Comparison of ENCODE assay signal across 17 mouse cellular contexts in genomic region chr10:120252800-120253199, GRCm38 (mm10). TPM values are rescaled to one million over a fixed set of nuclear protein-coding genes. Genes with fewer than 3 reads are reported as not detected.
DNase-seq lines count a peak whose midpoint lies in the region; ATAC-seq and TF ChIP-seq lines count a peak whose summit lies in the region.
"Had no signal": no experiment of that assay in that cellular context is flagged by ENCODE, and none has a peak within 500 bp of the region (broad histone marks: within the 10 kb centered on the region; RNA-seq: fewer than 3 reads in every experiment).

No protein-coding gene starts in this region.

- H3K4me3 ChIP-seq in kidney, embryonic 14.5 days (ENCODE audit: low read length) = no peak overlapping the region
- H3K4me3 ChIP-seq in midbrain, postnatal 0 days (ENCODE audit: low read depth, low read length) = no peak overlapping the region
- no peak overlapping the region for H3K4me3 ChIP-seq in midbrain, embryonic 14.5 days (replicated peaks; ENCODE audit: low read depth, low read length)
- H3K4me3 ChIP-seq: forebrain, embryonic 10.5 days; midbrain, embryonic 13.5 days; neural tube, embryonic 12.5 days; stomach, embryonic 15.5 days had no signal

- H3K36me3 ChIP-seq in kidney, embryonic 14.5 days (ENCODE audit: control insufficient read depth, insufficient read depth, low read length) = no peaks in the 10 kb centered on the region
- H3K36me3 ChIP-seq in midbrain, postnatal 0 days (ENCODE audit: insufficient read depth, low read length) = no peaks in the 10 kb centered on the region
- no peaks in the 10 kb centered on the region for H3K36me3 ChIP-seq in midbrain, embryonic 14.5 days (ENCODE audit: control insufficient read depth, insufficient read depth, low read length)
- H3K36me3 ChIP-seq: forebrain, embryonic 10.5 days; midbrain, embryonic 13.5 days; neural tube, embryonic 12.5 days; stomach, embryonic 15.5 days had no signal

- WGBS in kidney, embryonic 14.5 days = 9% methylated on average over 8 of the region's 8 CpGs
- 49% methylated on average over 8 of the region's 8 CpGs for WGBS in midbrain, postnatal 0 days
- WGBS in midbrain, embryonic 14.5 days = 61% methylated on average over 8 of the region's 8 CpGs

- peak; percentile 36 for DNase-seq in embryo, embryonic 10 days (ENCODE audit: low spot score)
- no peak for DNase-seq in embryo, embryonic 10.5 days (ENCODE audit: low spot score)
- DNase-seq in kidney, adult 11 months = no peak
- DNase-seq in midbrain, postnatal 0 days (ENCODE audit: low spot score) = peak; percentile 1
- DNase-seq in midbrain, embryonic 14.5 days = no peak
- no peak for DNase-seq in testis, postnatal 14 days (ENCODE audit: low spot score)
- DNase-seq: cerebellum, adult 8-10 months; gastrocnemius, postnatal 36 days; thymus, postnatal 14 days had no signal

- H3K27me3 ChIP-seq in kidney, embryonic 14.5 days (ENCODE audit: control insufficient read depth, insufficient read depth, low read length) = no peaks in the 10 kb centered on the region
- no peaks in the 10 kb centered on the region for H3K27me3 ChIP-seq in midbrain, postnatal 0 days (ENCODE audit: insufficient read depth, low read length)
- 0 out of 2 replicates have a peak, but pooled peaks cover 4% of the 10 kb centered on the region for H3K27me3 ChIP-seq in midbrain, embryonic 14.5 days (ENCODE audit: control insufficient read depth, insufficient read depth, low read length)
- H3K27me3 ChIP-seq: midbrain, embryonic 13.5 days; neural tube, embryonic 12.5 days; stomach, embryonic 15.5 days had no signal

- ATAC-seq in kidney, embryonic 14.5 days (ENCODE audit: low FRiP score, low TSS enrichment) = 0 out of 2 replicates have a peak, but pooled peaks have one; percentile 53
- ATAC-seq in midbrain, postnatal 0 days (ENCODE audit: low FRiP score) = no peak
- ATAC-seq in midbrain, embryonic 14.5 days (ENCODE audit: low FRiP score, low TSS enrichment) = no peak
- no peak for ATAC-seq in CD4-positive, CD25-positive, alpha-beta regulatory T cell, adult 4 months
- ATAC-seq: inflammation-experienced regulatory T-cells, adult 6 months; lung, postnatal 0 days; midbrain, embryonic 13.5 days had no signal

- TF ChIP-seq CTCF in midbrain, postnatal 0 days (IDR thresholded peaks at IDR 0.05) = no peak

- H3K4me2 ChIP-seq in kidney, embryonic 14.5 days (replicated peaks; ENCODE audit: low read depth, low read length) = peak overlapping the region; percentile 21; the same call in 1 of the 2 replicates
- no peak overlapping the region for H3K4me2 ChIP-seq in midbrain, postnatal 0 days (ENCODE audit: low read depth, low read length, poor library complexity, severe bottlenecking)
- H3K4me2 ChIP-seq in midbrain, embryonic 14.5 days (ENCODE audit: low read length) = no peak overlapping the region
- H3K4me2 ChIP-seq: midbrain, embryonic 13.5 days; neural tube, embryonic 12.5 days; stomach, embryonic 15.5 days had no signal

- no peak overlapping the region for H3K27ac ChIP-seq in kidney, embryonic 14.5 days (ENCODE audit: low read depth, low read length)
- H3K27ac ChIP-seq in midbrain, postnatal 0 days (ENCODE audit: low read depth, low read length) = no peak overlapping the region
- no peak overlapping the region for H3K27ac ChIP-seq in midbrain, embryonic 14.5 days (replicated peaks; ENCODE audit: low read depth, low read length)
- H3K27ac ChIP-seq: forebrain, embryonic 10.5 days; midbrain, embryonic 13.5 days; stomach, embryonic 15.5 days had no signal

- peaks cover 14% of the 10 kb centered on the region for H3K4me1 ChIP-seq in kidney, embryonic 14.5 days (ENCODE audit: control insufficient read depth, insufficient read depth, low read length)
- H3K4me1 ChIP-seq in midbrain, postnatal 0 days (ENCODE audit: insufficient read depth, low read length) = no peaks in the 10 kb centered on the region
- no peaks in the 10 kb centered on the region for H3K4me1 ChIP-seq in midbrain, embryonic 14.5 days (ENCODE audit: control insufficient read depth, insufficient read depth, low read length)

- H3K9ac ChIP-seq in kidney, embryonic 14.5 days (ENCODE audit: low read depth, low read length) = no peak overlapping the region; the same call in 1 of the 2 replicates
- no peak overlapping the region for H3K9ac ChIP-seq in midbrain, postnatal 0 days (replicated peaks; ENCODE audit: low read length, poor library complexity, severe bottlenecking)
- H3K9ac ChIP-seq in midbrain, embryonic 14.5 days (replicated peaks; ENCODE audit: low read length) = no peak overlapping the region
- H3K9ac ChIP-seq: midbrain, embryonic 13.5 days; neural tube, embryonic 12.5 days; stomach, embryonic 15.5 days had no signal

- H3K9me3 ChIP-seq in kidney, embryonic 14.5 days (ENCODE audit: control insufficient read depth, low read length) = no peaks in the 10 kb centered on the region
- no peaks in the 10 kb centered on the region for H3K9me3 ChIP-seq in midbrain, postnatal 0 days (ENCODE audit: low read length)
- H3K9me3 ChIP-seq in midbrain, embryonic 14.5 days (ENCODE audit: control insufficient read depth, low read length) = no peaks in the 10 kb centered on the region
- H3K9me3 ChIP-seq: midbrain, embryonic 13.5 days; neural tube, embryonic 12.5 days; stomach, embryonic 15.5 days had no signal

RNA-seq across cellular contexts. Expression of gene Llph, which starts 25.9 kb away (rescaled TPM):
- 68.5 and 87.6 TPM in 2 replicates for polyA plus RNA-seq in kidney, embryonic 14.5 days (2014; fragmentation: Nextera tagmentation; extraction: Ambion mirVana)
- 4.0 and 6.2 TPM in 2 replicates for total RNA-seq in midbrain, postnatal 0 days (2014; rRNA removed)
- polyA plus RNA-seq in midbrain, postnatal 0 days (2015; fragmentation: Nextera tagmentation; extraction: Ambion mirVana) = 34.1 and 40.1 TPM in 2 replicates
- 39.6 and 40.7 TPM in 2 replicates for polyA plus RNA-seq in midbrain, embryonic 14.5 days (2014; fragmentation: Nextera tagmentation; extraction: Ambion mirVana)
- 10 to 100 TPM; 56.9 to 77.4 TPM for polyA plus RNA-seq in CD4-positive, CD25-positive, alpha-beta regulatory T cell, adult 4 months (2017; shearing (Covaris generic))

RNA-seq across cellular contexts. Expression of gene Irak3, which starts 50.9 kb away (rescaled TPM):
- 0.74 and 0.80 TPM in 2 replicates for polyA plus RNA-seq in kidney, embryonic 14.5 days (2014; fragmentation: Nextera tagmentation; extraction: Ambion mirVana)
- 0.33 and 0.60 TPM in 2 replicates for total RNA-seq in midbrain, postnatal 0 days (2014; rRNA removed)
- polyA plus RNA-seq in midbrain, postnatal 0 days (2015; fragmentation: Nextera tagmentation; extraction: Ambion mirVana) = 0.17 and 0.19 TPM in 2 replicates
- 0.13 and 0.45 TPM in 2 replicates for polyA plus RNA-seq in midbrain, embryonic 14.5 days (2014; fragmentation: Nextera tagmentation; extraction: Ambion mirVana)
- polyA plus RNA-seq in CD4-positive, CD25-positive, alpha-beta regulatory T cell, adult 4 months (2017; shearing (Covaris generic)) = 1 to 10 TPM; 3.9 to 4.5 TPM

RNA-seq across cellular contexts. Expression of gene Tmbim4, which starts 51.4 kb away (rescaled TPM):
- 127 and 139 TPM in 2 replicates for polyA plus RNA-seq in kidney, embryonic 14.5 days (2014; fragmentation: Nextera tagmentation; extraction: Ambion mirVana)
- 40.5 and 70.6 TPM in 2 replicates for total RNA-seq in midbrain, postnatal 0 days (2014; rRNA removed)
- polyA plus RNA-seq in midbrain, postnatal 0 days (2015; fragmentation: Nextera tagmentation; extraction: Ambion mirVana) = 109 and 115 TPM in 2 replicates
- polyA plus RNA-seq in midbrain, embryonic 14.5 days (2014; fragmentation: Nextera tagmentation; extraction: Ambion mirVana) = 104 and 107 TPM in 2 replicates
- 100 to 1,000 TPM; 129 to 132 TPM for polyA plus RNA-seq in CD4-positive, CD25-positive, alpha-beta regulatory T cell, adult 4 months (2017; shearing (Covaris generic))

Comparison
In these comparisons a context has a peak if more than half of its experiments do, and no peak if none do; other contexts are left out.
1. DNase-seq: peak in embryo, embryonic 10 days (single experiment) and midbrain, postnatal 0 days (single experiment); none in embryo, embryonic 10.5 days (single experiment), kidney, adult 11 months (single experiment), midbrain, embryonic 14.5 days (single experiment) and testis, postnatal 14 days (single experiment).